Mouse (Mus musculus): ENCODE data around the gene Tinag.
"Not testable (repeated sequence)": the region's sequence is repeated elsewhere in the genome, so short reads cannot be mapped to it uniquely, and the experiment has no call there.

Gene Tinag

GRCm38 (mm10) chr9:77045585-77045984 lies at the start of gene Tinag:
TSS of gene Tinag (minus strand) at chr9:77045794.
- no peak for DNase-seq (ENCODE audit: low spot score)

DNA sequence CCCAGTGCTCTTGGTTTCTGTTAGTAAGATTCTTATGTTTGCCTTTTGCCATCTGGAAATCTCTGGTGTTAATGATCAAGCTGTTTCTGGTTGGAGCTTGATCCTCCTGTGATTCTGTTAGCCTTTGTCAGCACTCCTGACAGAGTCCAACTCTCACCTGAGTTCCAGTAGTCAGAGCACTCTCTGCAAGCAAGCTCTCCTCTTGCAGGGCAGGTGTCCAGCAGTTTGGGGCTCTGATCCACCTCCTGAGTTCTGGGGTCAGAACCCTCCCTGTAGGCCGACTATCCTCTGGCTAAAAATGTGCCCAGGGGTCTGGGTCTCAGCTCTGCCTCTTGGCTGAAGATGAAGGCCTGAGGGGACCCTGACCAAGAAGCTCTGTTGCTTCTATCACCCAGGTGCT lies 37.6 kb upstream of the Tinag start:
- DNase-seq (ENCODE audit: low spot score) = not testable (repeated sequence)

GRCm38 (mm10) chr9:77071676-77072075 lies 26.1 kb upstream of the Tinag start:
- no peak for DNase-seq (ENCODE audit: low spot score)

GRCm38 (mm10) chr9:77056611-77057010 lies 11.0 kb upstream of the Tinag start:
- no peak for DNase-seq (ENCODE audit: low spot score)

DNA sequence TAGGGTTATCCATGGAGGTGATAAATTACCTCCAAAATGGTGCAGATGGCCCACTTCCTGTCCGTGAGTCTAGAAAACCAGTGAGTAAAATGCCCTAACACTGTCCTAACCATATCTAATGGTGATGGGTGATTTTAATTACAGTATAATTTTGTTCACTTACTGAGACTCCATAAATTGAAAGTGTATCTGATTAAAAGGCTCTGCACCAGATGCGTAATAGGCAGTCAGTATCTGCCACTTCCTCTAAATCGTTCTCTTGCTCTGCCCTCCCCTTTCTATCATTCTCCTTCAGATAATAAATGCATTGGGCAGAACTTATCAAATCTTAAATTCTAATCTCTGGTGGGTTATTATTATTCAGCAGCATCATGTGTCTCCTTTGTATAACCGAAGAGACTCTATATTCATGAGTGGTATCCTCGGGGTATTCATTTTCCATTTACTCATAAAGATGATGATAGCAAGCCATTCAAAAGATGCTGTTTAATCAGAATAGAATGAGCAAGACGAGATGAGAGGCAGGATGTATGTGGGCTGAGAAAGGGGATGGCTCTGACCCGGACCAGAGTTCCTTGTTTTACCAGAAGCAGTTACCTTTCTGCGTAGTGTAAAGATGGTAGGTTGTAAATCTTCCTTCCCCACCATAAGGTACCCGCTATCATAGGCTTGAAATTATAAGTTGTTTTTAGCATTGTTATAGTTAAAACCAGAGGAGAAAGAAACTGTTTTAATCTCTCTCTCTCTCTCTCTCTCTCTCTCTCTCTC lies 9.0 kb upstream of the Tinag start:
- DNase-seq (ENCODE audit: low spot score) = no peak

GRCm38 (mm10) chr9:77051406-77051805 lies 5.8 kb upstream of the Tinag start:
- DNase-seq (ENCODE audit: low spot score) = no peak

GRCm38 (mm10) chr9:77049669-77050068 lies 4.1 kb upstream of the Tinag start:
- DNase-seq (ENCODE audit: low spot score) = no peak

DNA sequence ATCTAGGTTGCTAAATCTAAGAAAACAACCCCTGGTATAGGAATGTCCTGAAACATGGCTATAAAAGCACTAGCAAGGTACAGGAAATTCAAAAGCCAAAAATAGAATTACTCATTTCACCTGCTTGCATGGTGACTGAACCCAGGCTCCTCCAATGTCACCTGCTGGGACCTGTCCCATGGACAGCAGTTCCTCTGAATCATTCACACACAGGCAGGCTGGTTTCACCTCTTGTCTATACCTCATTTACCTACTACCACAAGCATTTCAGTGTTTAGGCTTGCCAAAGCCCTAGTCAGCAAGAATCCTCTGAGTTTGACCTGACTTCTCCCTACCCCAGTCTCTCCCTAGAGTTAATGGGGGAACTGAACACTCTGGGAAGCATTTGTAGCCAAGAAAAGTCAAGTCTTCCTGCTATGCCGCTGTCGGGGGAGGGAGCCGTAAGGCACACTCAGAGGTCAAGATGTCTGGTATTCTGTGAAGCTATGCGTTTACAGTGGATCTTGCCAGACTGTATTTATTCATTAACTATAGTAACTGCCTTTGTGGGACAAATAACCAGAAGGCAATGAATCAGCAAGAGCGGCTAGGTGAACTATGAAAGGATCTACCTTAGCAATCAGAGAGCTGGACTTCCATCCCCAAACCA lies 597 bp upstream of the Tinag start:
- DNase-seq (ENCODE audit: low spot score) = peak; percentile 6

- DNase-seq (ENCODE audit: low spot score) = no peak
Measured at GRCm38 (mm10) chr9:77035361-77035760, 10.2 kb downstream of the Tinag start.

GRCm38 (mm10) chr9:77032430-77033154 lies 13.0 kb downstream of the Tinag start:
- no peak for DNase-seq (ENCODE audit: low spot score)

DNA sequence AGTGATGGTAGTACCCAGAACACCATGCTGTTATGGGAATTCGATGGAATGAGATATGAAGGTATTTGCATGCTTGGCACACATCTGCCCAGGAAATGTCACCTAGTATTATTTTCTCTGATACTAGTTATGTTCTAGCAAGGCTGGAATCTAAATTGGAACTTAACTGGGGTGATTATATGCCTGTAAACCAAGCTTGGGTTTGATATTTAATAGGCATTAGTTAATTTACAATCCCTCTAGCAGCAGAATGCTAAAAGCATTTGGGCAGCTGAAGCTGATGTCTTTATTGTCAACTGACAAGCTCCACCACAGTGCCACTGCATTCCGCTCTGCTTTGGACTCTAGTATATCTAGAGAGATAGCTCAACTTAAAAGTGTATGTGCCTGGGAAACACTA lies 20.3 kb downstream of the Tinag start:
- DNase-seq (ENCODE audit: low spot score) = no peak

GRCm38 (mm10) chr9:77018935-77019334 lies 26.7 kb downstream of the Tinag start:
- no peak for DNase-seq (ENCODE audit: low spot score)

GRCm38 (mm10) chr9:76996021-76996420 lies 49.6 kb downstream of the Tinag start:
- no peak for DNase-seq (ENCODE audit: low spot score)

- peak; percentile 12 for DNase-seq (ENCODE audit: low spot score)
Measured at GRCm38 (mm10) chr9:76989946-76990345, 55.6 kb downstream of the Tinag start.

- DNase-seq (ENCODE audit: low spot score) = no peak
Measured at GRCm38 (mm10) chr9:76934813-76935212, 110.8 kb downstream of the Tinag start.

DNA sequence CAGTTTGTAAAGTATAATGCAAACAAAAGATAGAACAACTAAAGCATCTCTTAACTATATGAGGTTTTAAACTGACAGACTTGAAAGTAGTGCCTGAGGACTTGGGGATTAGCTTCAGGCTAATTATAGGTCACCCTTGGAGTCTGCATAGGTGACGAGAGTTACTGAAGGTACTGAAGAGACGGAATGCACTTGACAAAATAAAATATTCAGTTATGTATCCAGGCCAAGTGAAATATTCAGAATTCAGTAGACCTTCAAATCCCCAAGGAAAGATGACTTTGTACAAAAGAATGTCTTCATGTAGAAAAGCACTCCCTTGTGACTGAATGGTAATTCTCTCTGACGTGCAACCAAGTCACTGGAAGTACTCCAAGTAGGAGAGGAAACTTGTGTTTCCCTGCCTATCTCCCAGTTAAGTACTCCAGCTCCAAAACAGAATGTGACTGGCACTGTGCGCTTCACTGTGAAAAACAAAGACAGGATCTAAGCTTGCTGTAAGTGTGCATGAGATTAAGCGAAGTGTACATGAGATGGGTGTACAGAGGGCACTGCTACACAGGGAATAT lies 130.4 kb downstream of the Tinag start:
- DNase-seq (ENCODE audit: low spot score) = no peak

All from urinary bladder, postnatal 25 days (tissue).